Mouse (Mus musculus) yolk sac, embryonic 10.5 days (tissue): ENCODE results near the gene Pkdcc.

ENCODE experiments used
- DNase-seq: peaks from one replicate; pipeline ENCODE4 v3.0.0-alpha.2; 2017; ENCODE audit warnings: low spot score

The Pkdcc gene

DNA sequence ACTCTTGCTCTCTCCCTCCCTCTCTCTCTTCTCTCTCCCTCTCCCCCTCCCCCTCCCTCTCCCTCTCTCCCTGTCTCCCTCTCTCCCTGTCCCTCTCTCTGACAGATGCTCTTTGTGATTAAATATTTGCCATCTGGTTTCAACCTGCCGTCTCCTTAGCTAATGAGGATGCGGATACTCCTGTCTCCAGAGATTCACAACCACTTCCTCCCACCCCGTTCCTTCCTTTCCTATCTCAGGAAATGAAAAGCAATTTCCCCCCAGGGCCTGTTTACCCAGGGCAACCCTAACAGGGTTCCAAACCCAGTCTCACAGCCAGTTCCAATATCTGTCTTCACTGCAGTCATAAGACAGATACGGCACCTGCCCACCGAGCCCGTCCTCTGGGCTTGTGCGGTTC lies 31.0 kb downstream of the Pkdcc start:
- DNase-seq = no peak

- DNase-seq = no peak
Measured at GRCm38 (mm10) chr17:83247176-83247575, 32.1 kb downstream of the Pkdcc start.

- DNase-seq = no peak
Measured at GRCm38 (mm10) chr17:83248467-83248866, 33.4 kb downstream of the Pkdcc start.

DNA sequence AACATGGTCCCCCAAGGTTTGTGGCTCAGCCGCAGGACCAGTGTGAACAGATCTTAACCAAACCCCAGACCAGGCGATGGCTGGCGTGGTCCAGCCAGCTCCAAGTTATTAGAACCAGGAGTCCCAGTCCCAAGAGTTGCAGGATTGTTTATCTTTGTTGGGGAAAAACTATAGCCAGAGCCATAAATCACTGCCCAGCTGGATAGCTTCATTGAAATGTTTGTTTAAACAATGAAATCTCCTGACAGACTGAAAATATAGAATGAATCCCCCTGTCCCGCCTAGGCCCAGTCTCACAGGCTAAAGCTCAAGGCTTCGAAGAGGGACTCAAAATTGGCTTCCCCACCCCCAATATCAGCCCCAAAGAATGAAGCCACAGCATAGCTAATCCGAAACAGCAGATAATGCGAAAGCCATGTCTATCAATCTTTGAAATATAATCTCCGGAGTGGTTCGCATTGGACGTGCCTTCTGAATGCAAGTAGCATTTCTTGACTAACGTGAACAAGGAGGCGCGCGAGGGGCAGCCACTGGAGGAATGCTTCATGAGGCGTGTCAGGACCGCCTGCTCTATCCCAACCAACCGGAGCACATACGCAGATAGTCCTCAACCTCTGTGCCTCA lies 35.9 kb downstream of the Pkdcc start:
- DNase-seq = peak; percentile 40

- peak; percentile 53 for DNase-seq
Measured at GRCm38 (mm10) chr17:83253051-83253649, 38.1 kb downstream of the Pkdcc start.

DNA sequence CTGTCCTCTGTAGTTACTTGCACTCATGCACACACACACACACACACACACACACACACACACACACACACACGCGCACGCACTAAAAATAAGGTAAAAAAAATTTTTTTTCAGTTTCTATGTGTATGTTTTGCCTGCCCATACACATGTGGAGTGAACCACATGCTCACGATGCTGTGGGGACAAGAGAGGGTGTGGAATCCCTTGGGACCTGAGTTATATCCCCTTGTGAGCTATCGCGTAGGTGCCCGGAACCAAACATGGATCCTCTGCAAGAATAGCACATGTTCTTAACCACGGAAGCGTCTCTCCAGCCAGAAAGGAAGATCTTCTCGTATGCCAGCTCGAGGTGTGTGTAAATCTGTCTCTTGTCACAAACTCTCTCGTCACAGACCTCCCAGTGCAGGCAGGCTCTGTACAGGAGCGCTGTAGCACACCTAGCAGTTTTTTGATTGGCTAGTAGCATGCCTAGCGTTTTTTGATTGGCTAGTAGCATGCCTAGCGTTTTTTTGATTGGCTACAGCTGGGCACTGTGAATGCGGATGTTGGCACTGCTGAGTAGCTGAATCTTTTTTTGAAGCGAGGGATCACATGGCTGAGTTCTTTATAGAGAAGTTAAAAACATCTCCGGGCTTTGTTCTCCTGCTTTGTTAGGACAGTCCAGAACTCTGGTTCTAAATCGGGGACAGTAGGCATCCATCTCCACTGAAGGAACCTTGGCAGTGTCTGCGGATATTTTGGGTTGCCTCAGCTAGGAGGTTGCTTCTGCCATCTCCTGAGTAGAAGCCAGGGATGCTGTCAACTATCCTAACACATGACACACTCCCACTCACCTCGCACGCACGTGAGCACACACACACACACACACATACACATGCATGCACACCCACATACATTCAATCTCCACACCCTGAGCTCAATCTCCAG lies 52.4 kb downstream of the Pkdcc start:
- DNase-seq = peak; percentile 79

DNA sequence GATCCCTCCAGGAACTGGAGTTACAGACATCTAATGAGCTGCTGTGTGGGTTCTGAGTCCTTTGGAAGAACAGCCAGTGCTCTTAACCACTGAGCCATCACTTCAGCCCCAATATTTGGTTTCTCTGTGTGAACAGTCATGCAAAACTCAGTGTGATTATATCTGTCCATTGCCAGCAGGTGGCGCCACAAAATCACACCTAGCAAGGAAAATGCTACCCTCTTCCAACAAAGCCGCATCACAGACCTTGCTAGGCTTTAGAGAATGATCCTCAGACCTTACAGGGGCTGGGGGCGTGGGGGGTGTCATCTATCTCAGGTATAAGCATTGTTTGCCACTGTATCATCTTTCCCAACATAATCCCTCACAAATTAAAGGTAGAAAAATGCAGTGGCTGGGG lies 56.4 kb downstream of the Pkdcc start:
- peak; percentile 76 for DNase-seq

DNA sequence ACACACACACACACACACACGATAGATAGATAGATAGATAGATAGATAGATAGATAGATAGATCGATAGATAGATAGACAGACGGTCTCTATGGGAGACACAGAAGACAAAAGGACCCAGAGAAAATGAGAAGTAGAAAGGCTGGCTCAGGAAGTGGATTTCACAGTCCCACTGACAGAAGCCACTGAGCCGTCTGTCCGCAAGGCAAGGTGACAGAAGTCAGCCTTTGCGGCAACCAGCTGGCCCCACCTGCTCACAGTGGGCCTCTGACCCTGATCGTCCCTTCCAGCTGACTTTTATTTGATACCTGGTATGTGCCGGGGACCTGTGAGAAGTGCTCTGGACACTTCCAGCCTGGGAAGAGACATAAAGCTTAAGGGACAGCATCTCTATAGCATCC lies 57.5 kb downstream of the Pkdcc start:
- no peak for DNase-seq

GRCm38 (mm10) chr17:83273636-83274035 lies 58.5 kb downstream of the Pkdcc start:
- DNase-seq = no peak

- DNase-seq = no peak
Measured at GRCm38 (mm10) chr17:83274101-83274500, 59.0 kb downstream of the Pkdcc start.
